Mouse (Mus musculus) urinary bladder, adult 2 months (tissue): ENCODE results near the gene Samd1. TPM values are rescaled to one million over a fixed set of nuclear protein-coding genes. Genes with fewer than 3 reads are reported as not detected.
A peak's percentile ranks its signal among the peaks of the same experiment; 100 is the strongest.
"Not testable (repeated sequence)": the region's sequence is repeated elsewhere in the genome, so short reads cannot be mapped to it uniquely, and the experiment has no call there.

ENCODE experiments used
- DNase-seq: peaks from one replicate; pipeline ENCODE4 v3.0.0; 2022; ENCODE audit warnings: low spot score
- polyA plus RNA-seq: library from polyadenylated mRNA; depleted of rRNA; stranded (reverse); fragments of >200 nt; gene quantifications from 2 replicates; pipeline ENCODE4 v1.2.3, GENCODE M21; 2012

Samd1 gene
- polyA plus RNA-seq, 1 experiment, result 36.0 TPM

- not testable (repeated sequence) for DNase-seq
These were observed 14.2 kb upstream of the Samd1 start for GRCm38 (mm10) chr8:83983222-83983621.

GRCm38 (mm10) chr8:83989243-83989642 lies 8.2 kb upstream of the Samd1 start:
- DNase-seq, result no peak

- DNase-seq, result no peak
These were observed 7.3 kb upstream of the Samd1 start for GRCm38 (mm10) chr8:83990170-83990569.

- DNase-seq, result no peak
These were observed 5.0 kb upstream of the Samd1 start for GRCm38 (mm10) chr8:83992488-83992887.

GRCm38 (mm10) chr8:83994030-83994429 lies 3.4 kb upstream of the Samd1 start:
- DNase-seq, result no peak

- no peak for DNase-seq
These were observed 1.5 kb upstream of the Samd1 start for GRCm38 (mm10) chr8:83995973-83996372.

- DNase-seq, result peak; percentile 93
These were observed 636 bp upstream of the Samd1 start for GRCm38 (mm10) chr8:83996567-83997505.

GRCm38 (mm10) chr8:83998231-83999056 lies 972 bp downstream of the Samd1 start:
- DNase-seq, result peak; percentile 60

GRCm38 (mm10) chr8:83999057-83999705 lies 1.7 kb downstream of the Samd1 start:
- no peak for DNase-seq

- DNase-seq, result no peak
These were observed 2.4 kb downstream of the Samd1 start for GRCm38 (mm10) chr8:83999825-84000224.

- DNase-seq, result no peak
These were observed 4.0 kb downstream of the Samd1 start, which contains the start of gene 1700067K01Rik for GRCm38 (mm10) chr8:84001281-84002000. Gene 1700067K01Rik, plus strand, starts transcription at chr8:84001502.

- no peak for DNase-seq
These were observed 5.6 kb downstream of the Samd1 start for GRCm38 (mm10) chr8:84002957-84003611.

GRCm38 (mm10) chr8:84003612-84004246 lies 6.3 kb downstream of the Samd1 start:
- DNase-seq, result no peak

GRCm38 (mm10) chr8:84004533-84005201 lies 7.2 kb downstream of the Samd1 start:
- DNase-seq, result peak; percentile 87

GRCm38 (mm10) chr8:84005502-84005901 lies 8.0 kb downstream of the Samd1 start:
- not testable (repeated sequence) for DNase-seq

GRCm38 (mm10) chr8:84008362-84008761 lies 10.9 kb downstream of the Samd1 start:
- DNase-seq, result no peak

- DNase-seq, result peak; percentile 72
These were observed 12.4 kb downstream of the Samd1 start for GRCm38 (mm10) chr8:84009876-84010275.

GRCm38 (mm10) chr8:84010625-84011611 lies 13.4 kb downstream of the Samd1 start:
- peak; percentile 70 for DNase-seq
